Mouse (Mus musculus): ENCODE results near the gene Zfp644. TPM values are rescaled to one million over a fixed set of nuclear protein-coding genes. Genes with fewer than 3 reads are reported as not detected.
"Not testable (repeated sequence)": the region's sequence is repeated elsewhere in the genome, so short reads cannot be mapped to it uniquely, and the experiment has no call there.

Zfp644 gene
- total and polyA plus RNA-seq, 3 experiments = 15.1 to 28.7 (median 17.7) TPM

GRCm38 (mm10) chr5:106679659-106680058 lies 17.4 kb downstream of the Zfp644 start:
- Histone ChIP-seq H3K79me2 (replicated peaks; ENCODE audit: control insufficient read depth, extremely low read depth, insufficient read depth, poor library complexity, severe bottlenecking) (no peaks in the 10 kb centered on the region; the same call in none of the 2 replicates), H3K36me3 (replicated peaks in 1 of 2; ENCODE audit: control insufficient read depth in 1 of 2, insufficient read depth in 1 of 2, low read length in 1 of 2) (peaks cover 0 to 21% of the 10 kb centered on the region in 2 experiments), H3K9me3 (replicated peaks; ENCODE audit: low read length) (no peaks in the 10 kb centered on the region), H3K4me2 (ENCODE audit: insufficient read depth, low read depth, poor library complexity, severe bottlenecking) (no peak overlapping the region), H3K9ac (ENCODE audit: insufficient read depth, low read depth) (no peak overlapping the region), H3K4me1 (ENCODE audit: control insufficient read depth in 1 of 2, insufficient read depth in 2 of 2) (peaks cover 2 to 18% of the 10 kb centered on the region in 2 experiments; a peak in 1 of 4 replicates), H3K27me3 (replicated peaks) (no peaks in the 10 kb centered on the region), H3K27ac (ENCODE audit: insufficient read depth, low read depth) (no peak overlapping the region), H3K4me3 (replicated peaks in 1 of 3; ENCODE audit: low read depth in 2 of 3, low read length in 2 of 3, poor library complexity in 1 of 3) (no peak overlapping the region)
- no peak for DNase-seq (ENCODE audit: extremely low read depth)
- TF ChIP-seq ELF1 (IDR thresholded peaks at IDR 0.05; ENCODE audit: low read depth, low read length) = no peak
- no peak for TF ChIP-seq MYC (IDR thresholded peaks at IDR 0.05; ENCODE audit: low read depth, low read length)
- no peak for TF ChIP-seq UBTF (IDR thresholded peaks at IDR 0.05; ENCODE audit: low read depth, low read length)
- TF ChIP-seq E2F4 (IDR thresholded peaks at IDR 0.05; ENCODE audit: insufficient replicate concordance, low read depth, low read length) = no peak
- TF ChIP-seq SIN3A (IDR thresholded peaks at IDR 0.05; ENCODE audit: low read length) = no peak
- no peak for TF ChIP-seq MEF2A (IDR thresholded peaks at IDR 0.05; ENCODE audit: borderline replicate concordance, low read depth, low read length)
- TF ChIP-seq ETS1 (conservative IDR thresholded peaks at IDR 0.05; ENCODE audit: low read depth, low read length) = no peak
- no peak for TF ChIP-seq MAFK (IDR thresholded peaks at IDR 0.05; ENCODE audit: insufficient replicate concordance, low read length)
- TF ChIP-seq KAT2A (IDR thresholded peaks at IDR 0.05; ENCODE audit: insufficient replicate concordance, low read length) = no peak
- no peak for TF ChIP-seq USF1 (IDR thresholded peaks at IDR 0.05; ENCODE audit: low read depth, low read length)
- TF ChIP-seq ZMIZ1 (IDR thresholded peaks at IDR 0.05; ENCODE audit: low read depth, low read length) = no peak
- no peak for TF ChIP-seq POLR2AphosphoS2 (IDR thresholded peaks at IDR 0.05; ENCODE audit: low read depth, low read length)
- TF ChIP-seq CHD1 (IDR thresholded peaks at IDR 0.05; ENCODE audit: low read depth, low read length) = no peak
- in situ Hi-C loops (cut with MboI; ENCODE audit: low pct_ligation_motif_present, low pct_unique_long_range_greater_than_20kb, low sequenced_read_pairs) (no loop called here), dilution Hi-C loops (cut with MboI; ENCODE audit: extremely low pct_ligation_motif_present, extremely low pct_unique_long_range_greater_than_20kb, low sequenced_read_pairs) (no loop called here)

GRCm38 (mm10) chr5:106678823-106679222 lies 18.3 kb downstream of the Zfp644 start:
- H3K4me3 ChIP-seq (replicated peaks in 1 of 3; ENCODE audit: low read depth in 2 of 3, low read length in 2 of 3, poor library complexity in 1 of 3); dilution Hi-C loops (cut with MboI; ENCODE audit: extremely low pct_ligation_motif_present, extremely low pct_unique_long_range_greater_than_20kb, low sequenced_read_pairs); DNase-seq (ENCODE audit: extremely low read depth); in situ Hi-C loops (cut with MboI; ENCODE audit: low pct_ligation_motif_present, low pct_unique_long_range_greater_than_20kb, low sequenced_read_pairs); H3K27ac ChIP-seq (ENCODE audit: insufficient read depth, low read depth); H3K4me2 ChIP-seq (ENCODE audit: insufficient read depth, low read depth, poor library complexity, severe bottlenecking); H3K79me2 ChIP-seq (replicated peaks; ENCODE audit: control insufficient read depth, extremely low read depth, insufficient read depth, poor library complexity, severe bottlenecking); H3K9ac ChIP-seq (ENCODE audit: insufficient read depth, low read depth); H3K9me3 ChIP-seq (replicated peaks; ENCODE audit: low read length); H3K27me3 ChIP-seq (replicated peaks): not testable (repeated sequence)
- peaks cover 2 to 18% of the 10 kb centered on the region in 2 experiments; a peak in 1 of 4 replicates for H3K4me1 ChIP-seq (ENCODE audit: control insufficient read depth in 1 of 2, insufficient read depth in 2 of 2)
- H3K36me3 ChIP-seq (replicated peaks in 1 of 2; ENCODE audit: control insufficient read depth in 1 of 2, insufficient read depth in 1 of 2, low read length in 1 of 2) = peaks cover 0 to 23% of the 10 kb centered on the region in 2 experiments

- H3K9me3 ChIP-seq (replicated peaks; ENCODE audit: low read length) = no peaks in the 10 kb centered on the region
- peak; percentile 29 for DNase-seq (ENCODE audit: extremely low read depth)
- dilution Hi-C loops (cut with MboI; ENCODE audit: extremely low pct_ligation_motif_present, extremely low pct_unique_long_range_greater_than_20kb, low sequenced_read_pairs) = no loop called here
- H3K27ac ChIP-seq (ENCODE audit: insufficient read depth, low read depth) = no peak overlapping the region
- no peak overlapping the region for H3K4me3 ChIP-seq (replicated peaks in 1 of 3; ENCODE audit: low read depth in 2 of 3, low read length in 2 of 3, poor library complexity in 1 of 3)
- peaks cover 4% of the 10 kb centered on the region for H3K79me2 ChIP-seq (replicated peaks; ENCODE audit: control insufficient read depth, extremely low read depth, insufficient read depth, poor library complexity, severe bottlenecking)
- H3K36me3 ChIP-seq (replicated peaks in 1 of 2; ENCODE audit: control insufficient read depth in 1 of 2, insufficient read depth in 1 of 2, low read length in 1 of 2) = peaks cover 0 to 21% of the 10 kb centered on the region in 2 experiments
- no peak for TF ChIP-seq PAX5 (IDR thresholded peaks at IDR 0.05; ENCODE audit: low read length)
- no peak for TF ChIP-seq CTCF (conservative IDR thresholded peaks at IDR 0.05 in 1 of 2, IDR thresholded peaks at IDR 0.05 in 1 of 2; ENCODE audit: low read depth in 2 of 2, low read length in 2 of 2)
- TF ChIP-seq USF2 (conservative IDR thresholded peaks at IDR 0.05; ENCODE audit: low read depth, low read length) = no peak
- no peak for TF ChIP-seq NELFE (IDR thresholded peaks at IDR 0.05; ENCODE audit: low read depth, low read length)
- no peak for TF ChIP-seq CHD2 (IDR thresholded peaks at IDR 0.05; ENCODE audit: low read length)
- TF ChIP-seq POLR2A (IDR thresholded peaks at IDR 0.05; ENCODE audit: low read depth, low read length) = no peak
- TF ChIP-seq UBTF (IDR thresholded peaks at IDR 0.05; ENCODE audit: low read depth, low read length) = no peak
- no peak for TF ChIP-seq ZC3H11A (IDR thresholded peaks at IDR 0.05; ENCODE audit: low read depth, low read length)
- TF ChIP-seq E2F4 (IDR thresholded peaks at IDR 0.05; ENCODE audit: insufficient replicate concordance, low read depth, low read length) = no peak
- no peak for TF ChIP-seq GABPA (IDR thresholded peaks at IDR 0.05; ENCODE audit: insufficient replicate concordance, low read depth, low read length)
- TF ChIP-seq CHD1 (IDR thresholded peaks at IDR 0.05; ENCODE audit: low read depth, low read length) = no peak
- TF ChIP-seq USF1 (IDR thresholded peaks at IDR 0.05; ENCODE audit: low read depth, low read length) = no peak
- no peak for TF ChIP-seq ZNF384 (IDR thresholded peaks at IDR 0.05; ENCODE audit: low read depth, low read length)
- no peak for TF ChIP-seq EP300 (IDR thresholded peaks at IDR 0.05; ENCODE audit: low read length)
- TF ChIP-seq KAT2A (IDR thresholded peaks at IDR 0.05; ENCODE audit: insufficient replicate concordance, low read length) = no peak
- TF ChIP-seq ZKSCAN1 (IDR thresholded peaks at IDR 0.05; ENCODE audit: borderline replicate concordance, low read depth, low read length) = no peak
- no peak for TF ChIP-seq JUN (IDR thresholded peaks at IDR 0.05; ENCODE audit: insufficient read depth, low read depth, low read length)
- no peak for TF ChIP-seq ZMIZ1 (IDR thresholded peaks at IDR 0.05; ENCODE audit: low read depth, low read length)
- no peak for TF ChIP-seq SIN3A (IDR thresholded peaks at IDR 0.05; ENCODE audit: low read length)
- in situ Hi-C loops (cut with MboI; ENCODE audit: low pct_ligation_motif_present, low pct_unique_long_range_greater_than_20kb, low sequenced_read_pairs) = no loop called here
- H3K9ac ChIP-seq (ENCODE audit: insufficient read depth, low read depth) = no peak overlapping the region
- no peak overlapping the region for H3K4me2 ChIP-seq (ENCODE audit: insufficient read depth, low read depth, poor library complexity, severe bottlenecking)
- H3K27me3 ChIP-seq (replicated peaks) = no peaks in the 10 kb centered on the region
- H3K4me1 ChIP-seq (ENCODE audit: control insufficient read depth in 1 of 2, insufficient read depth in 2 of 2) = peaks cover 2 to 18% of the 10 kb centered on the region in 2 experiments; a peak in 1 of 4 replicates
Observed at GRCm38 (mm10) chr5:106676784-106677183, 20.3 kb downstream of the Zfp644 start.
